Mouse (Mus musculus): Measurements from ENCODE around the gene Hmmr. TPM values are rescaled to one million over a fixed set of nuclear protein-coding genes. Genes with fewer than 3 reads are reported as not detected.

Gene Hmmr
- 3.4 and 3.7 TPM in 2 replicates for polyA plus RNA-seq (2015; fragmentation: Nextera tagmentation; extraction: Ambion mirVana)

GRCm38 (mm10) chr11:40733339-40734174 is at the start of gene Hmmr, which contains the start of gene Nudcd2:
Gene Hmmr (minus strand): TSS chr11:40733422.
Gene Nudcd2 (plus strand): TSS chr11:40733667.

DNA sequence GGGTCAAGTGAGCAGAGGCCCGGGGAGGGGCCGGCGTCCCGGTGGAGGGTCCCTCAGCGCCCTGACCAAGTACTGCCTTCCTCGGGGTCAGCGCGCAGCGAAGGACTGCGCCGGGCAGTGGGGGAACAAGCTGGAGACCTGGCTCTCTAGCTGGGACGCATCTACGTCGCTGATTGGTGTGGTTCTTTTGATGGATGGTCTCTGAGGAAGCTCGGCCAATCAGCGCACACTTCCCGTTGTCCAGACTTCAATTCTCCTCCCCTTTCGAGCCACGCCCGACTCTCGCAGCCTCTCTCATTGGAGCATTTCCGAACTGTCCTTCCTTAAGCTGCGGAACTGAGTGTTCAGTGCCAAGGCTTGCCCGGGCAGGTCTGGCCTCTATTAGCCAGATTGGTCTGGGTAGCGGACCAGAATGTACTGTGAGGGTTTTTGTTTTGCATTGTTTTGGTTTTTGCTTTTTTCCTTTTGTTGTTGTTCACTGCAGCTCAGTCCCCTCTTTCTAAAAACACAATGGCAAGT is 21.9 kb upstream of the Hmmr start, which contains the start of gene Ccng1:
Gene Ccng1 (minus strand): TSS at position 203 of the 519 bp plus-strand sequence.

GRCm38 (mm10) chr11:40695103-40695502 is 38.1 kb downstream of the Hmmr start, which contains the start of gene Mat2b:
Gene Mat2b (minus strand): TSS chr11:40695203.

Other genes starting within 250 kb of the Hmmr start
- 50.4 and 53.1 TPM in 2 replicates for gene Mat2b, start 38.2 kb downstream of the Hmmr start, polyA plus RNA-seq (2015; fragmentation: Nextera tagmentation; extraction: Ambion mirVana)
- gene Nudcd2, start 245 bp upstream of the Hmmr start, polyA plus RNA-seq (2015; fragmentation: Nextera tagmentation; extraction: Ambion mirVana), result 55.1 and 58.3 TPM in 2 replicates
- gene Ccng1, start 21.9 kb upstream of the Hmmr start, polyA plus RNA-seq (2015; fragmentation: Nextera tagmentation; extraction: Ambion mirVana), result 31.5 and 32.3 TPM in 2 replicates